Mouse (Mus musculus) lung, embryonic 16.5 days (tissue): ENCODE measurements around the gene Zfp408. TPM values are rescaled to one million over a fixed set of nuclear protein-coding genes. Genes with fewer than 3 reads are reported as not detected.
"Not testable (repeated sequence)": the region's sequence is repeated elsewhere in the genome, so short reads cannot be mapped to it uniquely, and the experiment has no call there.

ENCODE experiments used
- ATAC-seq: fragments of 200-750 bp; cut with Nextera tagmentation; 2 replicates; pipeline ENCODE4 v1.8.0; 2017; ENCODE audit warnings: low read depth, mild to moderate bottlenecking, moderate library complexity
- H3K27ac ChIP-seq: fragments of 300-500 bp; sonication (generic); 2 replicates; pipeline ENCODE4 v1.5.1; 2014; ENCODE audit warnings: mild to moderate bottlenecking, control low read depth, low read length
- H3K27me3 ChIP-seq: fragments of 300-500 bp; sonication (generic); 2 replicates; pipeline ENCODE4 v1.6.1; 2014; ENCODE audit warnings: low read depth, low read length, mixed read lengths; ENCODE audit not compliant: control insufficient read depth, insufficient read depth
- H3K36me3 ChIP-seq: fragments of 300-500 bp; sonication (generic); 2 replicates; pipeline ENCODE4 v1.6.1; 2014; ENCODE audit warnings: low read length; ENCODE audit not compliant: control insufficient read depth, insufficient read depth
- H3K4me1 ChIP-seq: fragments of 300-500 bp; sonication (generic); replicated peaks from 2 replicates; pipeline ENCODE4 v1.6.1; 2014; ENCODE audit warnings: low read length, mixed read lengths; ENCODE audit not compliant: control insufficient read depth, insufficient read depth
- H3K4me2 ChIP-seq: fragments of 300-500 bp; sonication (generic); 2 replicates; pipeline ENCODE4 v1.6.1; 2014; ENCODE audit warnings: low read depth, low read length, control low read depth
- H3K4me3 ChIP-seq: fragments of 300-500 bp; sonication (generic); 2 replicates; pipeline ENCODE4 v1.5.1; 2014; ENCODE audit warnings: mild to moderate bottlenecking, low read length, control low read depth
- H3K9ac ChIP-seq: fragments of 300-500 bp; sonication (generic); 2 replicates; pipeline ENCODE4 v1.6.1; 2014; ENCODE audit warnings: low read length, control low read depth
- H3K9me3 ChIP-seq: fragments of 300-500 bp; sonication (generic); 2 replicates; pipeline ENCODE4 v1.6.1; 2016; ENCODE audit warnings: low read length; ENCODE audit not compliant: control insufficient read depth
- WGBS: fragments of 180-500 bp; shearing (Covaris S2); extraction: QIAGEN DNeasy Blood & Tissue Kit; methylation state at CpG from one replicate; pipeline ENCODE4 v1.1.7; 2014; 5-methylcytosine and 5-hydroxymethylcytosine counted together
- polyA plus RNA-seq: library from polyadenylated mRNA; unstranded; fragments of >200 nt; fragmentation: Nextera tagmentation; extraction: Ambion mirVana; gene quantifications from 2 replicates; pipeline ENCODE4 v1.2.1, GENCODE M21; 2015

The Zfp408 gene
- polyA plus RNA-seq, 1 experiment from 2014 or later = 8.4 TPM

- H3K27me3 ChIP-seq = no peaks in the 10 kb centered on the region
- 78% methylated on average over 5 of the region's 5 CpGs for WGBS
- H3K9me3 ChIP-seq = no peaks in the 10 kb centered on the region
- no peak for ATAC-seq
- no peak overlapping the region for H3K27ac ChIP-seq
- no peaks in the 10 kb centered on the region for H3K4me1 ChIP-seq
- no peak overlapping the region for H3K4me3 ChIP-seq
- H3K36me3 ChIP-seq = no peaks in the 10 kb centered on the region
- no peak overlapping the region for H3K9ac ChIP-seq
- no peak overlapping the region for H3K4me2 ChIP-seq
Observed at GRCm38 (mm10) chr2:91631826-91632225, 17.8 kb downstream of the Zfp408 start.

DNA sequence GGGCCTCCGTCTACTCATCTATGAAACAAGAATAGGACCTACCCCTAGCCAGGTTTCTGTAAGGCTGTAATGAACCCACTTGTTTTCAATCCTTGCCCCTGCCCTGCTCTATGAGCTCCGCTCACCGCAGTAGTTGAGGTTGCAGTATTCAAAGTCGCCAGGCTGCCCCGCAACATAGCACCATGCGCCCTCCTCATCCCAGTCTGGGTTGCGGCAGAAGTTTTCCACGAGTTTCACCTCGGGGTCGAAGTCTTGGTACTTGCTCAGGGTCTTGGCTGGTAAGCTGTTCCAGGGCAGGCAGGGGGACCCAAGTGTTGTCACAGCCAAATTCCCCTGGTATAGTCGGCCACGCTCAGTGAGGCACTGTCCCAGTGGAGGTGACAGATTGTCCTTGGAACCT, 19.2 kb downstream of the Zfp408 start:
- no peak for ATAC-seq
- 90% methylated on average over 12 of the region's 12 CpGs for WGBS

GRCm38 (mm10) chr2:91629682-91630081, 19.9 kb downstream of the Zfp408 start:
- no peaks in the 10 kb centered on the region for H3K36me3 ChIP-seq
- no peak overlapping the region for H3K4me3 ChIP-seq
- H3K4me1 ChIP-seq = no peaks in the 10 kb centered on the region
- no peaks in the 10 kb centered on the region for H3K9me3 ChIP-seq
- no peak overlapping the region for H3K27ac ChIP-seq
- no peak overlapping the region for H3K9ac ChIP-seq
- H3K27me3 ChIP-seq = no peaks in the 10 kb centered on the region
- WGBS = 82% methylated on average over 18 of the region's 18 CpGs
- no peak overlapping the region for H3K4me2 ChIP-seq
- ATAC-seq = no peak

More for the DNA sequence above, 19.2 kb downstream of the Zfp408 start:
- Histone ChIP-seq H3K36me3 (no peaks in the 10 kb centered on the region), H3K4me2 (no peak overlapping the region), H3K4me1 (no peaks in the 10 kb centered on the region), H3K27ac (no peak overlapping the region), H3K27me3 (no peaks in the 10 kb centered on the region), H3K9me3 (no peaks in the 10 kb centered on the region), H3K4me3 (no peak overlapping the region), H3K9ac (no peak overlapping the region)

DNA sequence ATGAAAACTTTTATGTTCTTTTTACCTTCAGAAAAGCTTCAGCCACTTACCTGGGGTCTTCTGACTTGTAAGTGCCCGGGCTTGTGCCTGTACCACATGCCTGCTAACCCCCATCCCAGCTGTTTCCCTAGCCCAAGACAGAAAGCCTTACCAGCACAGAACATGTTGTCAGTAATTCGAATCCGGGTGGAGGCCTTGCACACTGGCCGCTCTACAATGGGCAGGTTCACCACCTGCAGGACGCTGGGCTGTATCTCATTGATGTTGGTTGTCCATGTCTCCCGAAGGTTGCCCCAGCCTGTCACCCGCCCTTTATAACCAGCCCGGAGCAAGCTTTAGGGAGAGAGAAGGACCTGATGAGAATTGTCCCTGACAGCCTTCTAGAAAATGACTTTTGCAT, 21.4 kb downstream of the Zfp408 start:
- no peaks in the 10 kb centered on the region for H3K4me1 ChIP-seq
- no peaks in the 10 kb centered on the region for H3K36me3 ChIP-seq
- no peaks in the 10 kb centered on the region for H3K9me3 ChIP-seq
- no peak for ATAC-seq
- no peak overlapping the region for H3K4me3 ChIP-seq
- H3K27me3 ChIP-seq = no peaks in the 10 kb centered on the region
- 85% methylated on average over 8 of the region's 8 CpGs for WGBS
- no peak overlapping the region for H3K9ac ChIP-seq
- H3K27ac ChIP-seq = no peak overlapping the region
- no peak overlapping the region for H3K4me2 ChIP-seq

DNA sequence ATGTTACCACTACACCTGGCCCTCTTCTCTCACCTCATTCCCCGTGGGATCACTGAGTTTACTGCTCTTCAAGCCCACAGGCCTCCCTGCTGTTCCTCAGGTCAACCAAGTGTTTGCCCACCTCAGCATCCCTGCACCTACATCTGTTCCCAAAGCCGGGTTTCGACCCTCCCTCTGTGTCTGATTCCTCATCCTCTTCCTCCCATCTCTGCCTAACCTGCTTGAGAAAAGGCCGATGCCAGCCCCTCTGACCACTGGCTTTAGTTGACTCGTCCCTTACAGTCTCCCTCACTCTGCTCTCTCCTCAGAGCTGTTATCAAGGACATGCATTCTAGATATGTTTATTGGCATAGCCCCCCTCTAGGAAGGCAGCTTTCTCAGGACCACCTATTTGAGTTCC, 22.1 kb downstream of the Zfp408 start:
- no peak overlapping the region for H3K27ac ChIP-seq
- H3K4me3 ChIP-seq = no peak overlapping the region
- no peak for ATAC-seq
- peaks cover 3% of the 10 kb centered on the region for H3K36me3 ChIP-seq
- H3K9ac ChIP-seq = no peak overlapping the region
- no peaks in the 10 kb centered on the region for H3K9me3 ChIP-seq
- 62% methylated on average over 5 of the region's 5 CpGs for WGBS
- H3K4me2 ChIP-seq = no peak overlapping the region
- H3K27me3 ChIP-seq = no peaks in the 10 kb centered on the region
- no peaks in the 10 kb centered on the region for H3K4me1 ChIP-seq

GRCm38 (mm10) chr2:91623366-91623765, 26.2 kb downstream of the Zfp408 start:
- WGBS = 95% methylated on average over 7 of the region's 7 CpGs
- peaks cover 31% of the 10 kb centered on the region for H3K36me3 ChIP-seq
- not testable (repeated sequence) for H3K9me3 ChIP-seq, H3K27ac ChIP-seq, H3K4me1 ChIP-seq, H3K4me2 ChIP-seq, H3K9ac ChIP-seq, H3K27me3 ChIP-seq, ATAC-seq, H3K4me3 ChIP-seq

- no peak for ATAC-seq
- H3K9ac ChIP-seq = no peak overlapping the region
- H3K27ac ChIP-seq = no peak overlapping the region
- 89% methylated on average over 5 of the region's 5 CpGs for WGBS
- no peaks in the 10 kb centered on the region for H3K27me3 ChIP-seq
- no peak overlapping the region for H3K4me3 ChIP-seq
- no peaks in the 10 kb centered on the region for H3K4me1 ChIP-seq
- H3K4me2 ChIP-seq = no peak overlapping the region
- H3K36me3 ChIP-seq = peaks cover 40% of the 10 kb centered on the region
- no peaks in the 10 kb centered on the region for H3K9me3 ChIP-seq
Observed at GRCm38 (mm10) chr2:91622356-91622755, 27.2 kb downstream of the Zfp408 start.

GRCm38 (mm10) chr2:91609370-91609769, 40.2 kb downstream of the Zfp408 start:
- H3K27ac ChIP-seq, H3K4me3 ChIP-seq, ATAC-seq, H3K4me1 ChIP-seq, H3K9me3 ChIP-seq, H3K4me2 ChIP-seq, H3K27me3 ChIP-seq, H3K9ac ChIP-seq: not testable (repeated sequence)
- peaks cover 33% of the 10 kb centered on the region for H3K36me3 ChIP-seq

DNA sequence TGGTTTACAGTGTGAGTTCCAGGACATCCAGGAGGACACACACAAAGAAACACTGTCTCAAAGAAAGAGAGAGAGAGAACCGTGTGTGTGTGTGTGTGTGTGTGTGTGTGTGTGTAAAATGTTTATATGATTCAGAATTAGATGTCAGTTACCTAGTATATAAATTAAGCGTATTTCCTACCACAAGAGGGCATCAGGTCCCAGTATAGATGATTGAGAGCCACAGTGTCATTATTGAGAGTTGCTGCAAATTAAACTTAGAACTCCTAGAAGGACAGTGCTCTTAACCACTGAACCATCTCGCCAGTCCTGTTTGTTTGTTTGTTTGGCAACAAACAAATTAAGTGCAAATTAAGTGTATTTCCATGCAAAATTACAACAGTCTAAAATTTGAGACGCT, 47.2 kb downstream of the Zfp408 start:
- Histone ChIP-seq H3K36me3 (peaks cover 59% of the 10 kb centered on the region), H3K4me3 (no peak overlapping the region), H3K4me1 (no peaks in the 10 kb centered on the region), H3K9me3 (no peaks in the 10 kb centered on the region), H3K4me2 (no peak overlapping the region), H3K27ac (no peak overlapping the region), H3K9ac (no peak overlapping the region), H3K27me3 (no peaks in the 10 kb centered on the region)
- ATAC-seq = no peak
- 88% methylated on average over 4 of the region's 4 CpGs for WGBS

DNA sequence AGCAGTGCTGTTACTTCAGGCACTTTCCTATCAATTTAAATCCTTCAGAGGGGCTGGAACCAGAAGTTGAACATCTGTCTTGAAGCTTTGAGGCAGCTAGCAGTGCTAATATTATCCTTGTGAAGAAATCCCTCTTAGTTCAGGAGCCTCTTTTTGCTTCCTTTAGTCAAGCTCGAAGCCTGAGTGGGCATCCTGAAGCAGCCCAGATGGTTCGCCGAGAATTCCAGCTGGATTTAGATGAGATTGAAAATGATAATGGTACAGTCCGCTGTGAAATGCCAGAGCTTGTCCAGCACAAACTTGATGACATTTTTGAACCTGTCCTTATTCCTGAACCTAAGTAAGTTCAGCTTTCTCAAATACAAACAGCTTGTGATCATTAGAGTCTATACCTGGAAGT, 49.1 kb downstream of the Zfp408 start:
- Histone ChIP-seq H3K4me1 (no peaks in the 10 kb centered on the region), H3K4me2 (no peak overlapping the region), H3K27me3 (no peaks in the 10 kb centered on the region), H3K9me3 (no peaks in the 10 kb centered on the region), H3K4me3 (no peak overlapping the region), H3K27ac (no peak overlapping the region), H3K9ac (no peak overlapping the region), H3K36me3 (peaks cover 62% of the 10 kb centered on the region)
- ATAC-seq = no peak
- WGBS = 92% methylated on average over 4 of the region's 4 CpGs
